Mouse (Mus musculus) heart, adult 2 months (tissue): Measurements from ENCODE around the gene Yipf2.

Source experiments
- CTCF ChIP-seq: fragments of 200-600 bp; IDR thresholded peaks from 2 replicates; pipeline ENCODE4 v1.8.1; 2022; ENCODE audit warnings: antibody characterized with exemption, mild to moderate bottlenecking, moderate library complexity
- EP300 ChIP-seq: fragments of 200-500 bp; IDR thresholded peaks from 2 replicates; pipeline ENCODE4 v1.6.1; 2011; ENCODE audit warnings: low read depth, low read length, control low read depth; ENCODE audit not compliant: insufficient read depth
- POLR2A ChIP-seq: fragments of 200-500 bp; IDR thresholded peaks from 2 replicates; pipeline ENCODE4 v1.6.1; 2011; ENCODE audit warnings: mild to moderate bottlenecking, low read depth, low read length, control low read depth; ENCODE audit not compliant: insufficient read depth

DNA sequence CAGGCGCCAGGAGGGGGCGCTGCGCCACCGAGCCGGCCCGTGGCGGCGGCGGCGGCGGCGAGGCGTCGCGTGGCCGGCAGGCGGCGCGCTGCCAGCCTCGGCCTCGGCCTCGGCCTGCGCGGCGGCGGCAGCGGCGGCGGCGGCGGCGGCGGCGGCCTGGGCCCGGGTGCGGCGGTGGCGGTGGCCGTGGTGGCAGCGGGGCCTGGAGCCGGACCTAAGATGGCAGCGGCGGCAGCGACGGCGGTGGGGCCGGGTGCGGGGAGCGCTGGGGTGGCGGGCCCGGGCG, 45.9 kb downstream of the Yipf2 start, which contains the start of gene Carm1:
- TF ChIP-seq CTCF, result peak; percentile 58
- TF ChIP-seq POLR2A, result no peak
- TF ChIP-seq EP300, result no peak
